Mouse (Mus musculus): Measurements from ENCODE around the gene Fscn2.

GRCm38 (mm10) chr11:120345067-120345681 lies 16.2 kb upstream of the Fscn2 start:
- no peak for TF ChIP-seq GATA1 (IDR thresholded peaks at IDR 0.05; ENCODE audit: borderline replicate concordance, low read length)
- TF ChIP-seq FLI1 (IDR thresholded peaks at IDR 0.05; ENCODE audit: low read length), result no peak
